Mouse (Mus musculus): Measurements from ENCODE around the gene Phf20.

DNA sequence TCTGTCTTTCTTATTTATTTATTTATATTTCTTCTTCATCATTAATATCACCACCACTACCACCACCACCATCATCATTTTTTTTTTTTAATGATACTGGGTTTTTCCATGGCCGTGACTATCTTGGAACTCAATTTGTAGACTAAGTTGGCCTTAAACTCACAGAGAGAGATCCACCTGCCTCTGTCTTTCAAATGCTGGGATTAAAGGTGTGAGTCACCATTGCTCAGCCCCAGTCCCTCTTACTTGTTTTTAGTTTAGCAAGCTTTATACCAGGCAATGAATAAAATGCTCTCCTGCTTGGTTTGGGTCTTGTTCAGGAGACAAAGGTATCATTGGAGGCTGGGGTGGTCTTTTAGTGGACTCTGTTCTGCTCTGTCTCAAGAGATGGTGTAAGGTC lies 31.4 kb downstream of the Phf20 start:
- TF ChIP-seq POLR2A (IDR thresholded peaks at IDR 0.05; ENCODE audit: low read depth, low read length): no peak
- no peak for TF ChIP-seq CTCF (IDR thresholded peaks at IDR 0.05; ENCODE audit: extremely low read depth, insufficient read depth, insufficient read length, insufficient replicate concordance)

Data from spleen, adult 2 months (tissue).